Mouse (Mus musculus): ENCODE data around the gene Clpb. TPM values are rescaled to one million over a fixed set of nuclear protein-coding genes. Genes with fewer than 3 reads are reported as not detected.

Gene Clpb
- total RNA-seq, 2 experiments from 2014 or later, result 62.7 to 67.0 TPM

DNA sequence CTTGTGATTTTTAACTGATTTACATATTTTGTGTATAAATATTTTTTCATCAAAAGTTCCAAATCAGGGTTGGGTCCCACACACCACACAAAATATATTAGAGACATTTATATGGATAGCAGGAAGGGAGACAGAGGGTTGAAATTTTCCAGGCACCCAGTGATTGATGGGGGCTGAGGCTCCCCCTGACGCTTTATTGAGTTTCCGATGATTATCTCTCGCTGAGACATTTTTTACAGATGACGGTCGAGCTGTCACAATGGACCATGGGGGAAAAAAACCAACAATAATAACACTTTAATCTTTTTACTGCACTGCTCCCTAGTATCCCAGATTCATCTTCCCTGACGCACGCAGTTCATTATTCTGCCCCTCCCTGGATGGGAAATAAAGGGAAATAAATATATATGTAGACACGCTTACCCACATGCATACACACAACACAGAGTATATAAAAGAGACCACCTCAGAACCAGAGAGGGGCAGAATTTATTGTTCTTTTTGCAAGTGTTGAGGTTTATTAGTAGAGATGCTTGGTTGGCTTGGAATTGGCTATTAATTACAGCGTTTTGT, 50.5 kb downstream of the Clpb start:
- intact Hi-C loops (cut with DNase I), result no loop called here

DNA sequence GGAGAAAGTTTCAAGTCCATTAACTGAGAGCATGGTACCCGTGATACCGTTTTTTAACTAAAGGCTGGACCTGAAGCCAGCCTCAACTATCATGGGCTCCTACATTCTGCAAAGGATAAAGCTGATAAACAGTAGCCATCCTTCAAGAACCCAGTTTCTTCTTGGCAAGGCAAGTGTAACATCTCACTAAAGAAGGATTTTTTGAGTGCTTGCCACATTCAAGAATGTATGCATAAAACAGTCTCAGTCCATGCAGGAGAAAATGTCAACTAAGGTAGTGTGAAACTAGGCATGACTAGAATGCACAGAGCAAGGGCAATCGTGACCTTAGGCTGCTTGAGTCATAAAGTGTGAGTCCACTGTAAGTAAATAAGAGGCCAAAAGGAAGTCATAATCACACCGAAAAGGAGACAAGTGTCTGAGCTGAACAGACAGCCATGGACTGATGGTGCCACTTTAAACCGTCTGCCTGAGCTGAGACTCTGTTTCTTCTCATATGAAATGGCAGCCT, 51.7 kb downstream of the Clpb start:
- intact Hi-C loops (cut with DNase I), result no loop called here
- no peak for DNase-seq

More for the DNA sequence above, 50.5 kb downstream of the Clpb start:
- no peak for DNase-seq

DNA sequence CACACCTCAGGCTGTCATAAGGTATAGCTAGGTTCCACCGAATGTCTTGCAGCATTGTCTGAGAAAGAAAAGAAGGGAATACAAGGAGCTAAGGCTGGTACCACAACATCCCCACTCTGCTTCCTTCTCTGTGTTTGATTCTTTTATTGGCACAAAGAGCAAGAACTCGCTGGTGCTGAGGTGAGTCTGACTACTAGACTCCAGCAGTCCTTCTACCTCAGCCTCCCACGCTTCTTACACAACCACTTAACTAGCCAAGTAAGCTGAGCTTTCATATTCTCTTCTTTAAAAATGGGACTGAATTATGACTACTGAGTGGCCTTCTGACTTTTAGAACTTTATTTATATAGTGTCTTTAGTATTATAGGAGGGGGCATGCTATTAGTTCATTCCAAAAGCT, 56.9 kb downstream of the Clpb start:
- DNase-seq, result no peak
- intact Hi-C loops (cut with DNase I), result no loop called here

DNA sequence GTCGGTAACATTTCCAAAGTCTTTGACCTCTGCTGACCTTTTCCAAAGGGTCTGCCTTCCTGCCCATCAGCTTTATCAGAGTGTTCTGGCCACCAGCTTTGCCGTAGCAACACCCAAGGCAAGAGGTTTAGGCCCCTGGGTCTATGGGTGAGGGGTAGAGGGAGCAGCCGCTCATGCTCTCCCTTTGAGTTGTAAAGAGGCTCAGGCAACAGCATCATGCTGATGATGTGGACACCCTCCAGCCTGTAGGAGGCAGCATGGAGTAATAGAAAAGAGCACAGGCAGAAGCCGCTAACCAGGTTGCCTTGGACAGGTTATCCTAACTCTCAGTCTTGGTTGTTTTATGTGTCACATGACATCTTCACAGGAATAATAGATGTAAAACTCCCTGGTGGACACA, 61.6 kb downstream of the Clpb start:
- peak; percentile 38 to 51 for DNase-seq
- intact Hi-C loops (cut with DNase I), result no loop called here

DNA sequence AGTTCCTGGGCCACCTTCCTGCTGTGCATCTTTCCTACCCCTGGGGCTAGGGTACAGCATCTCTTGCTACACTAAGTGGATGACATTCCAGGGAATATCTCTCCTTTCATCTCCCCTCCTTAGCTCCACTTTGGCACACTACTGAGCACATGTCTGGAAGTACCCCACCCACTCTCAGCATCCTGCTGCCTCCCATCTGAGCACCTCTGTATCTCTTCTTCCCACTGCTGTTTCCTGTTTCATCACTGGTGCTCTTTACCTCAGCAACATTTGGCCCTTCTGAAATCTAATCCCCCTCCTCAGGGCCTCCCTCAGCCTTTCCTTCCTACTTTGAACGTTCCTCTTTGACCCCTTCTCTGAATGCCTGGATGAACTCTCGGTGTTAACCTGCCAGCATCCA, 63.5 kb downstream of the Clpb start:
- intact Hi-C loops (cut with DNase I), result no loop called here
- no peak for DNase-seq

DNA sequence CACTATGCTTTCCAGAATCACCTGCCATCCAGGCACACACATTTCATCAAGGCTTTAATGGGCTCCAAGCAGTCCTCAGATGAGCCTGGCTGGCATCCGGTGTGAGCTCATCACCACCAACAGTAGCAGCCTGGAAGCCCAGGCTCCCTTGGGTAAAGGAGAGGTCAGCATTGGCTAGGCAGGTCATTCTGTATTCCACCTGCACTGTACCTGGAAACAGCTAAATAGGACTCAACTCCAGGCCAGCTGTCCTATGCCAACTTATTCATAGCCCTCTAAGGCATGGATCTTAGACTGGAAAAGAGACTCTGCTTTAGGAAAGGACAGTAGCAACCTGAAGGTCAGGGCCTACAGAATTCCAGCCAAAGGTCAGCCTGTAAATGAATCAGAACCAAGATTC, 68.7 kb downstream of the Clpb start:
- DNase-seq, result no peak
- intact Hi-C loops (cut with DNase I), result no loop called here

DNA sequence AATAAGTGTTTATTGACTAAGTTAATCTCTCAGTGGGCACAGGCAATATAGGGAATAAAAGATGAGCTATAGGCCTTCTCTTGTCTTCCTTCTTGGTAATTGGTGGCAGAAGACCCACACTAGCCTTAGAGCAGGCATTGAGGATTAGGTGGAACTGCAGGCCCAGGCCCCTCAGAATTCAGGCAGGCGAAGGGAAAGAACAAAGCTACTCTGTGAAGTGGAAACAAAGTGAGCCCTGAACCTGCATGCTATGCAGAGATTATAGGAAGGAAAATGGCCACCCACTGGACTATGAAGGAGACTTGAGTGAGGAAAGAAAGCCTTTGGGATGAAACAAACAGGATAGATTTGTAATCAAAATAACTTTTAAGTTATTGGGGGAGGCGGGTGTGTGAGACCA, 69.6 kb downstream of the Clpb start:
- intact Hi-C loops (cut with DNase I), result no loop called here
- no peak for DNase-seq

DNA sequence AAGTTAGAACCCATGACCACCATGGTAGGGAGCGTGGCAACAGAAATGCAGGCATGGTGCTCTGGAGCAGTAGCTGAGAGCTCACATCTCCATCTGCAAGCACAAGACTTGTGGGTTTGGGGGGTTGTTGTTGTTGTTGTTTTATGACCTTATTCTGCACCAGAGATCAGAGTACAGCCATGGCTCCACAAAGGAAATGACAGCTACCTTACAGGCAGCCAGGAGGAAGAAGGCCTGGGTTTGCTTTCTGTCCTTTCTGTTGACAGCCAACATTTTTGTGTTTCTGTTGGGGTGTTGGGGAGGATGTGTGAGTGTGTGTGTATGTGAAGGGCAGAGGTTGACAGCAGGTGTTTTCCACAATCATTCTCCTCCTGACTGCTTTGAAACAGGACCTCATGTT, 71.9 kb downstream of the Clpb start:
- intact Hi-C loops (cut with DNase I), result no loop called here

DNA sequence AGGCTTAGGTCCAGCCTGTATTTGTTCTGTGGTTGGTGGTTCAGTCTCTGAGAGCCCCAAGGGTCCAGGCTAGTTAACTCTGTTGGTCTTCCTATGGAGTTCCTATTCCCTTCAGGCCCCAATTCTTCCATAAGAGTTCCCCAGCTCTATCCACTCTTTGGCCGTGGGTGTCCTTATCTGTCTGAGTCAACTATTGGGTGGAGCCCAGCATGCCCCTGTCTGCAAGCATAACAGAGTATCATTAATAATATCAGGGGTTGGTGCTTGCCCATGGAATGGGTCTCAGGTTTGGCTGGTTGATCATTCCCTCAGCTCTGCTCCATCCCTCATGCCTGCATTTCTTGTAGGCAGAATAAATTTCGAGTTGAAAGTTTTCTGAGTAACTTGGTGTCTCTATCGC, 74.3 kb downstream of the Clpb start:
- intact Hi-C loops (cut with DNase I), result no loop called here
- DNase-seq, result no peak

More for the DNA sequence above, 71.9 kb downstream of the Clpb start:
- no peak for DNase-seq

DNA sequence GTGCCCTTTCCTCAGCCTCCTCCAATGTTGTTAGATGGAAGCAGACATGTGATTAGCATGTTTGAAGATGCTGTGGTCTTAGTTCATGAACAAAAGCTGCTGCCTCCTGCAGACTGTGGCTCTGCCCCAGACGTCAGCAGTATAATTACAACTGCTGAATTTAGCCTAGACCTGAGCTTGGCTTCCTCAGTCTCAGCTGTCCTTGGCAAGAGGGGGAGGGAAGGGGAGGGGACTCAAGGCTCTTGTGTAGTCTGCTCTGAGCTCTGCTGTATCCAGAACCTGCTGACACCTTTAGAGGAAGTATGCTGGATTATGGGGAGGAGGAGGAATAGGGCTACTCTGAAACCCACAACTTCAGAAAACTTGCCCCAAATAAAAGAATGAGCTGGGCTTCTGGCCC, 76.2 kb downstream of the Clpb start:
- peak in 1 of 2 experiments; percentile 15 for DNase-seq
- intact Hi-C loops (cut with DNase I), result no loop called here

DNA sequence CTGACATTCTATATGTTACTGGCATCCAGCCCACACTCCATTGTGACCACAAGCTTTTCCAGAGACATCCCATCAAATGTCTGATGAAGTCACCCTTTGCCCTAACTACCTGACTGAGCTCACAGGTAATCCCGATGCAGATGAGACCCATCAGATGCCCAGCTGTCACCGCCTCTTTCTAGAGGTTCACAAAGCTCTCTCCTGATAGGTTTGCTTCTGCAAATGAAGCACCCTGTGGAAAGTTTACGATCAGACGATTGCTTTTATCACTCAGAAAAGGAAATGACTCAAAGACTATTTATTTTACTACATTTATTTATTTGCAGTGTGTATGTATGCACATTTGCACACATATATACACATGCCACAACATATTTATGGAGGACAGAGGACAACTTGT, 80.1 kb downstream of the Clpb start:
- no peak for DNase-seq
- intact Hi-C loops (cut with DNase I), result no loop called here

DNA sequence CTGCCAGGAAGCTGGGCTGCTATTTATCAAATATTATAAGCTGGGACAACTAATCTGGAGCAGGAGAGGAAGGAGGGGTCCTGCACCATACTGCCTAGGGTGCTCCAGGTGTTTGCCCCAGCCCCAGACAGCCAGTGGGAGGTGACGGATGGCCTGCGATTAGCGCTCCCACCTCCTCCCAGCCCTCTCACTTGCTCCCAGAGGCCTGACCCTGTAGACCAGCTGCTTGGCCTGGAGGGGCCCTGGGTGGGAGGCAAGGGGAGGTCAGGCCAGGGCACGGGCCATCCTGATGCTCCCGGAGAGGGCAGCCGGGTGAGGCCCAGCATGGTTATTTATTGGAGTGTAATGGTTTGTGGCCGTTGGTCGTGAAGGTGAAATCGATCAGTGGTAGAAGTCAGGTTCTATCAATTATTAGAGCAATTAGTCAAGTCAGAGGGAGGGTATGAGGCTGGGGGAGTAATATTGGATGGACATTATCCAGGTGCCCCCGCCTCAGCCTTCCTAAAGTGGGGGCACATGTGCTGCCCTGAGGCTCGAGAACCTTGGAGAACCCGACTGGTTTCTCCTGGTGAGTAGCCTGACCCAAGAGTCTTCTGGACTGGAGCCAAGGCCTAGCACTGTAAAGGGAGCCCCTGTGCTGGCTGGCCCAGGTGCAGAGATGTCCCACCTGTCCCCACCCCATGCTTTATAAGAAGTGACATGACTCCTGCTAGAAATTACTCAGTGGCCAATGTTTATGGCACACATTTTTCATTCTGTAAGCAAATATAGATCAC, 83.3 kb downstream of the Clpb start:
- no peak for DNase-seq
- intact Hi-C loops (cut with DNase I), result no loop called here

DNA sequence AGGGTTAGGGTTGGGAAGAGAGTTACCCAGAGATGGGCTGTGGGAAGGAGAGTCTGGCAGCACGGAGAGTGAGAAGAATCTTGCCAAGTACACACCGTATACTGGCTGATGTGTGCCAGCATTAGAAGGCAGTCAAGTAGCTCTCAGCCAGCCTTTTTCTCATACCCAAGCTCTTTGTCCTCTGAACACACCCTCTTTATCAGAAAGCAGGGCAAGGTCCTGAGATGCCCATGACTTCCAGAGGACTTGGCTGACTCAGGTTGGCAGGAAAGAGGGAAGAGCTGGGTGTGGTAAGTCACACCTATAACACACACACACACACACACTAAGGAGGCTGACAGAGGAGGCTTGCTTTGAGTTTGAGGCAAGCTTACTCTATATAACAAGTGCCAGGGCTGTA, 86.8 kb downstream of the Clpb start:
- intact Hi-C loops (cut with DNase I), result no loop called here
- DNase-seq, result no peak

DNA sequence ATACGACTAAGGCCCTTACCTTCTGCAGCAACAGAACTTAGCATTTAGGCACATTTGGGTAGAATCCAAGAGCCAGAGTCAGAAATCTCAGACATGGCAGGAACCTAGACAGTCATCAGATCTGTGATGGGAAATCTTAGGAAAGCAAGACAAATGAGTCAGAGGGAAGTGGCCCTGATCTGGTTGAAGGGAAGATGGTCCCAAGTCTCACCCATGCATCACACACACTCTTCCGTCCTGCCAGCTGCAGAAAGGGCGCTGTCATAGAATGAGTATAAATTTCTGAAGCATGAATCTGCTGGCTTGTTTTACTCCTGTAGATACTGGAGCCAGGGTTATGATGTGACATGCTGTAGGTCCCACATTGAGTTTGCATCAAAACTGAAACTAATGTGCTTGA, 88.9 kb downstream of the Clpb start:
- intact Hi-C loops (cut with DNase I), result no loop called here
- DNase-seq, result no peak

DNA sequence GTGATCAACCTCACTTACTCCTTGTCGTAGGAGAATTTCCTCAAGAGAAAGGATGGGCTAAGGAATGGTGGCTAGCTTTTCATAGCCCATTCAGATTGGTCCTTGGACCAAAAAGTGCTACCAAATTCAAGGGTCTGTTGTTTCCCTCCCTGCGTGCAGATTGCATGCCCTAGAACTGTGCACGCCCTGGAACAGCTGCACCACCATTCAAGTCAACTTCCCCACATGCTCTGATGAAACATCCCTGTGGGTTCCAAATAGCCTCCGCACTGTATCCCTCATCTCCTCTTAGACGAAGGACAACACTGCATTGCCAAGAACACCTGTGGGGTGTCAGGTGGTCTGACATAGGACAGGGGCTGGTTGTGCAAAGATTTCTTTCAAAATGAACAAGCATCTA, 90.1 kb downstream of the Clpb start:
- no peak for DNase-seq
- intact Hi-C loops (cut with DNase I), result no loop called here

DNA sequence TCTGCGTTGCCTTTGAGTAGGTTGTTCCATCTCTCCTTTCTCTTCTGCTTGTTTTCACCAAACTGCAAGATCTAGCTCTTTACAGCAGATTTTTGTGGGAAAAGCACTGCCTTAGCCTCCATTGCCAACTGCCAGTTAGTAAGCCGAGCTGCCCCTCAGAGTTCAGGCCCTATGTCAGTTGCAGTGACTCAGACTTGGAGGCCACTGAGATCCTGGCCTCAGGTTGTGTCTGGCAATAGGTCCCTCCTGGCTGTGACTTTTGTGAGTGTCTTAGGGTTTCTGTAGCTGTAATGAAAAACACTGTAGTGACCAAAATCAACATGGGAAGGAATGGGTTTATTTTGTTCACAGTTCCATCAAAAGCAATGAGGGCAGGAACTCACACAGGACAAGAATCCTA, 91.0 kb downstream of the Clpb start:
- DNase-seq, result no peak
- intact Hi-C loops (cut with DNase I), result no loop called here

DNA sequence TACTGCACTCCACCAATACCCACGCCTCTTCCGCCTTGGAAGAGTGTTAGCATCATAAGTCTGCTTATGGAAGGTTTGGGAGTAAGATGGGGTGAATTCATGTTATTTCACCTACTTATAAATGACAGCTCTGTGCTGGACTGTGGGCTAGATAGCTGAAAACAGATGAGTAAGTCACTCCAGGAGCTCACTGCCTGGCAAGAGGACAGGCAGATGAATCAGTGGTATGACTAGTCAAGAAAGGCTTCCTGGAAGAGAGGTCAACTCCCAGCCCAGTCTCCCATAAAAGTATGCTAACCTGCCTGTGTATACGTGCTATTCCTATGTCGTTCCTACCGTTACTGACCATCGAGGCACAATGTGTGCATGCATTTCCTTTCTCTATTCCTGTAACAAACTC, 91.9 kb downstream of the Clpb start:
- intact Hi-C loops (cut with DNase I), result no loop called here
- DNase-seq, result no peak

DNA sequence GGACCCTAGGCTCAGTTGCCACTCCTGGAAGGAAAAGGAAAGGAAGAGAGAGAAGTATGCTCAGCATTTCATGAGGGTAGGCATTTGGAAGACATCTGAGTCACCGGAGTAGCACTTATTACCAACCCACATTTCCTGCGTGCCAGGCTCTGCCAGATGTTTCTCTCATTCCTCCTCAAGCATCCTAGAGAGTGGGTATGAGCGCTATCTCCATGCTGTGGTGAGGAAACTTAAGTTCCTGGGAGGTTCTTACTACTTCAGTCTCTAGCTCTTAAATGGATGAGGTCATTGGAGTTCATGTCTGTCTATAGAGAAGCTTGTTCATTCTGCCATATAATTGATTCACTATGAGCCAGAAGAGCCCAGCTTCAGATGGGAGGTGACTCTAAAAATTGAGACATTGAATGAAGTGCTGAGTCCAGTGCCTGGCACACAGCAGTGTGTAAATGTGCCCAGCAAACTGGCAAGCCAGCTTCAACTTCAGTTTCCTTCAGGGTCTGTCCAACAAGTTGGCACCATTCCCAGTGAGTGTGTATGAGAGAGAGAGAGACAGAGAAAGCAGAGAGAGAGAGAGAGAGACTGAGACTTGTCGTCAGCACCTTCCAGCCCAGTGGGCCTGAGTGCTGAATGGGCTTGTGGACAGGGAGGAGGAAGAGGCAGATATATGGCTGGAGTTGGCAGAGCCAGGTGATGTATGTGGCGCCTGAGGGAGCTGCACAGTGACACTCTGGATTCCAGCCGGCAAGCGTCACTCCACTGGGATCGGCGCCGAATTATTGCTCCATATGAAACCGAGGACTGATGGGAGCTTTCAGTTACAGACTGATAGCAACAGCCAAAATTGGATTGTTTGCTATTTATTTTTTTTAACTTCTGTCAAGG, 98.7 kb downstream of the Clpb start:
- intact Hi-C loops (cut with DNase I), result no loop called here
- DNase-seq, result peak; percentile 10 to 23

DNA sequence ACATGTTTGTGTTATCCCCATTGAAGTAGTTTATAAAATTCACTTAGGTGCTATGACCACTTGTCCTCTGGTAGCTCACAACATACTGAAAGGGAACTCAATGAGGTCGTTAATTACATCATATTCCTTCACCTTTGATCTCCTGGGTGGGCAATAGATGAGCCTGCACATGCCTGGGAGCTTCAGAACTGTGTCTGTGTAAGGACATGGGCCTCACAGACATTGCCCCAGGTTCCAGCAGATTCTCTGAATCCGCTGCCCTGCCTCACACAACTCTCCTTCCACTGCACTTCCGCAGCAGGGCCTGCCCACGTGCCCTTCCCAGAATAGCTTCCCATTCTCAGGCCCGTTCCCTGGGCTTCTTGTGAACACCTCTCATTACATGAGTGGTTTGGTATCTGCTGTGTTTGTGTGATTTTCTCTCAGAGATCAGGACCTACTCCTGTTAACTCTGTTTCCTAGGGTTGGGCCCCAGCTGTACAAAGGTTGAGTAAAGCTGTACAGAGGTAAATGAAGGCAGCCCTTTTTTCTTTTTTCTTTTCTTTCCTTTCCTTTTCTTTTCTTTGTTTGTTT, 104.0 kb downstream of the Clpb start:
- intact Hi-C loops (cut with DNase I), result no loop called here
- peak; percentile 48 to 55 for DNase-seq

DNA sequence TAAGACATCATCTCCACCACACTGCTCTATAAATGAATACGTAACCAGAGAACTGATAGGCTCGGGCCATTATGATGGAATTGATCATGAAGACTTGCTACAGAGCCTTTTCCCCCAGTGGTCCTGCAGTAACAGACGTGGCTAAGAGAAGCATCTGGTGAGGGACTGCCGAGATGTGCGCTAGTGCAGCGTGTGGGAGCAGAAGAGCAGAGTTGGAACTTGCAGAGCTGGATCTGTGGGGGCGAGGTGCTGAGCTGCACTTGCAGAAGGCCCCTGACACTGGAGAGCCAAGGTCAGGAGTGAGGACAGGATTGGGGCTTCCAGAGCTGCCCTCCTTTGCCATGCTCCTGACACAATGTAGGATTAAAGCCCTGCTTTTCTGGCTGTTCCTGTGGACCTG, 106.6 kb downstream of the Clpb start:
- intact Hi-C loops (cut with DNase I), result loop anchor here (5.0 kb wide), 1 partner anchor 93 kb away; no protein-coding TSS in a partner anchor
- DNase-seq, result no peak

DNA sequence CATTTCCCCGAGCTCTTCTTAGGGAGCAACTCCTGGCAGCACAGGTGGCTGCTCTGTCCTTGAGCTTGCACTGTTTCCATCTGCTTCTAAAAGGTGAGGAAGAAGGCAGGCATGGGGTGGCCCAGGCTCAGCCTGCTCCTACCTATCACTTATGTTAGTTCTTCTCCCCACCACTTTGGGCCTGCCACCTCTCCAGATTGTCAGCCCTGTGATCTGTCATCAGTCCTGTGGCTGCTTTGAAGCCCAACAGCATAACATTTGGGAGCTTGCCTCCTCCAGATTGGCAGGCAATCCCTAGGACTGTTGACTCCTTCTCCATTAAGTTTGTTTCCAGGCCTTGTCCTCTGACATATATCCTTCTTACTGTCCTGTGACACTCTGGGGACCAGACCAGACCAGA, 108.2 kb downstream of the Clpb start:
- peak; percentile 12 to 19 for DNase-seq
- intact Hi-C loops (cut with DNase I), result loop anchor here (5.0 kb wide), 1 partner anchor 94 kb away; no protein-coding TSS in a partner anchor
